Mouse (Mus musculus): ENCODE measurements around the gene Ebpl.

DNA sequence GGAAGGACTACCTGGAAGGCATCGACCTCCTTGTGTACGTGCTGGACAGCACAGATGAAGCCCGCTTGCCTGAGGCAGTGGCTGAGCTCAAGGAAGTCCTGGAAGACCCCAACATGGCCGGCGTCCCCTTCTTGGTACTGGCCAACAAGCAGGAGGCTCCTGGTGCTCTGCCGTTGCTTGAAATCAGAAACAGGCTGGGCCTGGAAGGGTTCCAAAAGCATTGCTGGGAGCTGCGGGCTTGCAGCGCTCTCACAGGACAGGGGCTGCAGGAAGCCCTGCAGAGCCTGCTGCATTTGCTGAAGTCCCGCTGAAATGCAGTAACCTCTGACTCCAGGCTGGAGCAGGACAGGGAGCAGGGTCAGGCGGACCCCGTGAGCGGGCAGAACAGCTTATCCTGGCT is 49.3 kb downstream of the Ebpl start:
- TF ChIP-seq CTCF (conservative IDR thresholded peaks at IDR 0.05 in 1 of 2, IDR thresholded peaks at IDR 0.05 in 1 of 2; ENCODE audit: low read depth in 2 of 2, low read length in 2 of 2) = no peak
- TF ChIP-seq ZNF384 (IDR thresholded peaks at IDR 0.05; ENCODE audit: low read depth, low read length) = no peak
- no peak for TF ChIP-seq POLR2AphosphoS2 (IDR thresholded peaks at IDR 0.05; ENCODE audit: low read depth, low read length)
- no peak for TF ChIP-seq MAFK (IDR thresholded peaks at IDR 0.05; ENCODE audit: insufficient replicate concordance, low read length)
- TF ChIP-seq RCOR1 (conservative IDR thresholded peaks at IDR 0.05; ENCODE audit: low read depth, low read length) = no peak
- no peak for TF ChIP-seq ZC3H11A (IDR thresholded peaks at IDR 0.05; ENCODE audit: low read depth, low read length)
- TF ChIP-seq EP300 (IDR thresholded peaks at IDR 0.05; ENCODE audit: low read length) = no peak
- TF ChIP-seq KAT2A (IDR thresholded peaks at IDR 0.05; ENCODE audit: insufficient replicate concordance, low read length) = no peak
- no peak for TF ChIP-seq RAD21 (IDR thresholded peaks at IDR 0.05; ENCODE audit: low read depth, low read length)
- TF ChIP-seq POLR2A (IDR thresholded peaks at IDR 0.05; ENCODE audit: low read depth, low read length) = no peak

All from CH12.LX (cell line).